Mouse (Mus musculus): ENCODE measurements around the gene Pidd1. TPM values are rescaled to one million over a fixed set of nuclear protein-coding genes. Genes with fewer than 3 reads are reported as not detected.
"Not testable (repeated sequence)": the region's sequence is repeated elsewhere in the genome, so short reads cannot be mapped to it uniquely, and the experiment has no call there.

Pidd1 gene
- total RNA-seq, 2 experiments from 2014 or later = 0.09 to 0.14 TPM

GRCm38 (mm10) chr7:141417731-141418681, 25.8 kb downstream of the Pidd1 start:
- no peak for DNase-seq (ENCODE audit: low spot score)

- DNase-seq (ENCODE audit: low spot score) = no peak
Observed at GRCm38 (mm10) chr7:141416144-141416841, 27.5 kb downstream of the Pidd1 start.

GRCm38 (mm10) chr7:141413809-141414584, 29.8 kb downstream of the Pidd1 start, which contains the start of gene Gatd1:
Gatd1 (minus strand) TSS chr7:141414136.
- DNase-seq (ENCODE audit: low spot score) = peak; percentile 99

GRCm38 (mm10) chr7:141413331-141413730, 30.5 kb downstream of the Pidd1 start:
- no peak for DNase-seq (ENCODE audit: low spot score)

GRCm38 (mm10) chr7:141411667-141412066, 32.2 kb downstream of the Pidd1 start:
- DNase-seq (ENCODE audit: low spot score) = no peak

GRCm38 (mm10) chr7:141410631-141411030, 33.2 kb downstream of the Pidd1 start:
- DNase-seq (ENCODE audit: low spot score) = no peak

GRCm38 (mm10) chr7:141408833-141409232, 35.0 kb downstream of the Pidd1 start:
- peak; percentile 87 for DNase-seq (ENCODE audit: low spot score)

GRCm38 (mm10) chr7:141407670-141408069, 36.2 kb downstream of the Pidd1 start:
- DNase-seq (ENCODE audit: low spot score) = not testable (repeated sequence)

- DNase-seq (ENCODE audit: low spot score) = no peak
Observed at GRCm38 (mm10) chr7:141405466-141405865, 38.4 kb downstream of the Pidd1 start.

- DNase-seq (ENCODE audit: low spot score) = peak; percentile 49
Observed at GRCm38 (mm10) chr7:141403305-141403704, 40.5 kb downstream of the Pidd1 start.

- DNase-seq (ENCODE audit: low spot score) = no peak
Observed at GRCm38 (mm10) chr7:141395348-141395747, 48.5 kb downstream of the Pidd1 start.

GRCm38 (mm10) chr7:141394771-141395170, 49.1 kb downstream of the Pidd1 start:
- DNase-seq (ENCODE audit: low spot score) = peak; percentile 40

- DNase-seq (ENCODE audit: low spot score) = no peak
Observed at GRCm38 (mm10) chr7:141394158-141394557, 49.7 kb downstream of the Pidd1 start.

GRCm38 (mm10) chr7:141392552-141393222, 51.1 kb downstream of the Pidd1 start:
- DNase-seq (ENCODE audit: low spot score) = no peak

GRCm38 (mm10) chr7:141391625-141392551, 51.9 kb downstream of the Pidd1 start, which contains the start of gene Taldo1:
Taldo1 (plus strand) TSS chr7:141392199.
- peak; percentile 97 for DNase-seq (ENCODE audit: low spot score)

GRCm38 (mm10) chr7:141390326-141391259, 53.2 kb downstream of the Pidd1 start:
- no peak for DNase-seq (ENCODE audit: low spot score)

- no peak for DNase-seq (ENCODE audit: low spot score)
Observed at GRCm38 (mm10) chr7:141388487-141389109, 55.2 kb downstream of the Pidd1 start.
